Mouse (Mus musculus): ENCODE data around the gene Tenm4. TPM values are rescaled to one million over a fixed set of nuclear protein-coding genes. Genes with fewer than 3 reads are reported as not detected.
A peak's percentile ranks its signal among the peaks of the same experiment; 100 is the strongest.

Tenm4 gene
- 1 to 10 TPM; 1.1 to 5.7 TPM for total RNA-seq (2021)
- long read RNA-seq, experiment 1: 0 reads
- long read RNA-seq, experiment 2: 0 reads

- DNase-seq: no peak
Observed at GRCm38 (mm10) chr7:96170924-96171595, at the start of gene Tenm4. Tenm4 (plus strand) TSS chr7:96171246.

GRCm38 (mm10) chr7:96130763-96131162 is 40.3 kb upstream of the Tenm4 start:
- no peak for DNase-seq

DNA sequence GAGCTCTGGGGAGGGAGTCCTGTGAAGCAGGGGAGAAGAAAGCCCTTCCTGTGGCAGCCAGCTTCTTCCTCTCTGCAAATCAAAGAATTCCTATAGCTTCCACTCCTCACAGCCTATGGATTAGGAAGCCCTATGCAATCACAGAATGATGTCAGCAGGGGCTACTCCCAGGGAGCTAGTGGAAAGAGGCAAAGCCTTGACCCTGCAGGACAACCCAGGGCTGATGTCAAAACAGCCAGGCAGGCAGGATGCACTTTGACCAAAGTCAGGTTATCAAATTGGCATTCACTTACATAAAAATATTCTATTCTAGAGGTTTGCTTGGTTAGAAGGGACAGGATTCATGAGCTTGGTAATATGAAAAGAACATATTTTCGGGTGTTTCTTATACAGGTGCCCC is 39.9 kb upstream of the Tenm4 start:
- no peak for DNase-seq

- peak; percentile 49 for DNase-seq
Observed at GRCm38 (mm10) chr7:96136497-96136961, 34.5 kb upstream of the Tenm4 start.

- DNase-seq: no peak
Observed at GRCm38 (mm10) chr7:96141876-96142275, 29.2 kb upstream of the Tenm4 start.

DNA sequence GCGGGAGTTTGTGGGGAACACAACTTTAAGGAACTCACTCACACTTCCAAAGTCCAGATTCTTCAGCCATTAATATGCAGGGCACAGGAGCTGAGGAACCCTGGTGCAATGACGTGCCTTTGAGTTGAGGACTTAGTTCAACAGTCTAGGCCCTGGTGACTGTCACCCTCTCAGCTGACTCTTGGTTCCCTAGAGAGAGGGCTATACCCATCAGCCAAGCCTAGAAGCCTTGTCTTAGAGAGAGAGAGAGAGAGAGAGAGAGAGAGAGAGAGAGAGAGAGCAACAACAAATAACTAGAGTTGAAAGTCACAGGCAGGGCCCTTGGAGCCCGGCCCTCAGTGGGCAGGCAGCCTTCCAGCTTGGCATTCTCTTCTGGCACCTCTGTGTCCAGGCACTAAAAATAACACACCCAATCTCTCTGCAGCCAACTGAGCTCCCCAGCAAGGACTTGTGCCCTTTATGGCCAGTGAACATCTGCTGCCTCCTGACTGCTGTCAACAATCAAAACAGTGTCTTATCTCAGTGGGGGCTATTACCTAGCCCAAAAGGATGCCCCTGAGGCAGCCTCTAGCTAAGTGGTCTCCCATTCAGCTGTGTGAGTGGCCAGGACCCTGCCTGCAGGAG is 28.0 kb upstream of the Tenm4 start:
- DNase-seq: peak; percentile 86

DNA sequence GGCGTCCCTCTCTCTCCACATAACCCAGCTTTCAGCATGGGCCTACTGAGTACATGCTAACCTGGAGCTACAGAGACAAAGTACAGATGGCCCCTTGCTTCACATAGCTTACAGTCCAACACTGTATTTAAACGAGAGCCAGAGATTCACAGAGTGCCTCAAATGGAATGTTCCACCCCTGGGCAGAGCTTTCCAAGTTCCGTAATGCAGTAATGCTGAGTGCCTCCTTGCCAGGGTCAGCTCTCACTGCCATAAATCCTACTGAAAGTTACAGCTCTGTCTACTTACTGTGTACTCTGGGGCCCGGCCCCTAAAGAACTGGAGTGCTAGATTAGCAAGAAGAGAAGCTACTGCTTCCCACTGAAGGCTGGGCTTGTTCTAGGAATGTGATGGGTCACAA is 23.6 kb upstream of the Tenm4 start:
- DNase-seq: peak; percentile 42

DNA sequence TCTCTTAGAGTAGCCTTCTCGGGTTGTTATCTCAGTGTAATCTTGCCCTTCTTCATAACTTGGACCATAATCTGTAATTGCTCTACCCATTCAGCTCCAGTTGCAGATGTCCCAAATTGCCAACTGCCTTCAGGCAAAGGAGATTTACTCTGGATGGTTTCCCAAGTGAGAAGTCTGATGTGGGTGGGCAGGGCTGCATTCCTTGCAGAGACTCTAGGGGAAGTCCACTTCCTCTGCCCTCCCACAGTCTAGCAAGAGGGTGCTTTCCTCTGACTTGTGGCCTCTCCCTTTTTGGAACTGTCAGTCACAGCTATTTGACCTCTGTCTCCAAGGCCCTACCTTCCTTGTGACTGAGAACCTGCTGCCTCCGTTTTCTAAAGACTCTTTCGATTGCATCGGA is 22.9 kb upstream of the Tenm4 start:
- DNase-seq: no peak

- no peak for DNase-seq
Observed at GRCm38 (mm10) chr7:96151277-96151676, 19.8 kb upstream of the Tenm4 start.

- no peak for DNase-seq
Observed at GRCm38 (mm10) chr7:96151961-96152360, 19.1 kb upstream of the Tenm4 start.

DNA sequence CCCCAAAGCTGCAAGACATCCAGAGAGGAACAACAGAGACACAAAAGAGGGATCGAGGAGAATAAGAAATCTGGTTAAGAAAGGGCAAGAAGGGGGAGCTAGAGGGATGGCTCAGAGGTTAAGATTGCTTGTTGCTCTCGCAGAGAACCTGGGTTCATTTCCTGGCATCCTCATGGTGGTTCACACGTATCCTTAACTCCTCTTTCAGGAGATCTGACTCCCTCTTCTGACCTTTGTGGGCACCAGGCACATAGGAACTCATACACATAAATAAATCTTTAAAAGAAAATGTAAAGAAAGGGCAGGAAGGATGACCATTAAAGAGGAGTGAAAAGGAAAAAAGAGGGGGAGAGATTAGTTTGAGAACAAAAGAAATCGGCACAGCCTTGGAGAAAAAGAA is 18.6 kb upstream of the Tenm4 start:
- DNase-seq: no peak

GRCm38 (mm10) chr7:96152924-96153359 is 18.1 kb upstream of the Tenm4 start:
- DNase-seq: peak; percentile 21

- DNase-seq: no peak
Observed at GRCm38 (mm10) chr7:96154025-96154424, 17.0 kb upstream of the Tenm4 start.

DNA sequence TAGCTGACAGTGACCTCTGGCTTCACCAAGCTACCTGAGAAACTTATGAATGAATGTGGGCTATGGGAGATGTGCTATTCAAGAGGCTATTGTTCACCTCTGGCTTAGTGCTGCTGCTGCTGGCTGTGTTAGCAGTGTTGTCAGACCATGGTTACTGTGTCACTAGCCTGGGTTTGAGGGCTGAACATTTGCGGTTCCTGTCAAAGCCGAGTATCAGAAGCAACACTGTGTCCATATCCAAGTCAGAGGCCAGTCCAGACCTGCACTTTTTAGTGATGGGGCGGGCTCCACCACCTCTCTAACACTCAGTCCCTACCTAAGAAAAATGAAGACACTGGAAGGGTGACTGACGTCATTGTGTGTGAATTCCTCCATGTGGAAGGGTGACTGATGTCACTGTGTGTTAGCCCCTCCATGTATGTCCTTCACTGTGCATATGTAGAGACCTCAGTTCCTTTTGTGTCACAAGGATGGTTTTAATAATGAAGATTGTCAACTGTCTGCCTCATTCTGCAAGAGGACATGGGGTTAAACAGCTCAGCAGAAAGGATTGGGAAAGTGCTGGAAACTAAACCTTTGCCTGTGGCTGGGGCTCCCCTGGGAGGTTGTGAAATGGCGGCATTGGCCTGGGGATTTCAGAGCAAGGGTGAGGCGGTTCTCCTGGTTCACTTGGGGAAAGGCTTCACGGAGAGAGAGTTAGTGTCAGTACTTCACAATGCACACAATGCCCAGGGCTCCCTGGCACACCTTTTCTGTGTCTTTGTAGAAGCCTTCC is 14.4 kb upstream of the Tenm4 start:
- DNase-seq: no peak

GRCm38 (mm10) chr7:96164141-96164540 is 6.9 kb upstream of the Tenm4 start:
- DNase-seq: no peak

DNA sequence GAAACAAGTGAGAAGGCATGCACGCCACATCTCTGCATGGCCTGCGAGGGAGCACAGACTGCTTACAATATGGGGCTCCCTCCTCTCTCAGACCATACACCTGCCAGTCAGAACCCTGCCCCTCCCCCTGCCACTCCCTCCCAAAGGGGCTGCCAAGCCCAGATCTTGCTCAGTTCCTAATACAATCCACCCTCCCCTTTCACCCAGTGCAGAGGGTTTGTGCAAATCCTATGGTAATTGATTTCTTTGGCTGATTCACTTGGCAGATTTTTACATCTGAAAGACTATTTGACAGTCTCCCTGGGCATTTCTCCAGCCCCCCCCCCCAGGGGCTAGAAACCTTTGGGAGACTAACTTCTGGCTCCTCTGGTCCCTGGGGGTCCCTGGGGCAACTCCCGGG is 2.1 kb upstream of the Tenm4 start:
- DNase-seq: no peak

DNA sequence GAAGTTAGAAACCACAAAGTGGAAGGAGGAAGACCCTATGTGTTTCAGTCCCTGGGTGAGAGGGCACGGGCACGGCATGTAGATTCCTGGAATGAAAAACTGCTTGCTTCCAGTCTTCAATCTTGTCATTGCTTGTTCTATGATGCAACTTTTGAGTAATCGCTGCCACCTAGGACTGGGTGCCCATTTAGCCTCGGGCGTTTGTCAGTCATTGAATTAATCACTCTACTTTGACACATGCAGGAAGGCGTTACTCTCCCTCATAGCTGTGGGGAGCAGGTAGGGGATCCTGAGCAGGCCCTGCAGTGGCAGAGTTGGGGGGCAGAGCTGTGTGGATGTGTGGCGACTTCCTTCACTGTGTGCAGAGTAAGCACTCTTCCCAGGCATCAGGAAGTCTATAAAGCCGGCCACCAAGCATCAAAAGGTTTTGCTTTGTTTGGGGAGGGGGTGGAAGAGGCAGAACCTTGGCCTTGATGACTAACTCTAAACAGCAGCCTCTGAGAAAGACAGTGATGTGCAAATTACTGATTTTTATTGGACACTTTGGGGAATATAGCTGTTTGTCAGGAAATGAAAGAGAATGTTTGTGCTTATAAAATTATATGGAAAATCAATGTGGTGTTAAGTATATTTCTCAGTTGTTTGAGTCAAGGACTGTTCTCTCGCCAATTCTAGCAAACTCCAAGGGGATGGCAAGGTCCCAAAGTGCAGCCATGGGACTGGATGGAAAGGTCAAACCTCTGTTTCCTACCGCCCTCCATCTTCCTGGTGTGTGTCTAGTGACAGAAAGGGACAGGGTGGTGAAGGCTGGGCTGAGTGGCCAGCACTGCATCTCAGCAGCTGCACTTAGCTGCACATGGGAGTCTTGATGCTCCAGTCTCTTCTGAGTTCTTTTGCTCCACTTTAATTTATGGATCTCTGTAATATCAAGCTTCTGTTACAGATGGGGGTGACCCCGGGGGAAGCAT is 834 bp downstream of the Tenm4 start:
- no peak for DNase-seq

DNA sequence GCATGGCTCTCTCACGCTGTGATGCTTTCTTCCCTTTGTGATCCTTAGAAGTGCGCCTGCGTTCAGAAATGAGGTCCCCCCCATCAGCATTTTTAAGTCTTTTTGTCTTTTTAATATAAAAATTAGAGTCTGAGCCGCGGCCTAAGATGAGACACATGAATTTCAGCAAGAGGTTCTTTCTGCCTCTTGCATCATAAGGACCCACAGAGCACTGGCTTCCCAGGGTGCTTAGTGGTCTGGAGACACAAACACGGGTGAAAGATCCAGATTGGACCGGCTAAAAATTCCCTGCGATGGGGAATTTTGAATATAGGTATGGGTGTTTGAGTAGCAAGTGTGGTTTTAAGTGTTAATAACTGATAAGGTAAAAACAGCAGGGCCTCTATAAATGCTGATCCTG is 5.7 kb downstream of the Tenm4 start:
- DNase-seq: no peak

- DNase-seq: no peak
Observed at GRCm38 (mm10) chr7:96181751-96182150, 10.7 kb downstream of the Tenm4 start.

GRCm38 (mm10) chr7:96183195-96183594 is 12.1 kb downstream of the Tenm4 start:
- DNase-seq: no peak

- DNase-seq: no peak
Observed at GRCm38 (mm10) chr7:96185411-96185810, 14.4 kb downstream of the Tenm4 start.

Data from gastrocnemius, postnatal 25 days (tissue).